Mouse (Mus musculus) liver, embryonic 16.5 days (tissue): ENCODE results near the gene Nrp1. TPM values are rescaled to one million over a fixed set of nuclear protein-coding genes. Genes with fewer than 3 reads are reported as not detected.
A peak's percentile ranks its signal among the peaks of the same experiment; 100 is the strongest.

ENCODE experiments used
- ATAC-seq: fragments of 200-750 bp; cut with Nextera tagmentation; 2 replicates; pipeline ENCODE4 v1.8.0; 2017; ENCODE audit warnings: low read depth, mild to moderate bottlenecking, moderate number of reproducible peaks, moderate library complexity
- H3K27ac ChIP-seq: fragments of 300-500 bp; sonication (generic); 2 replicates; pipeline ENCODE4 v1.5.1; 2014; ENCODE audit warnings: mild to moderate bottlenecking, low read length
- H3K27me3 ChIP-seq: fragments of 300-500 bp; sonication (generic); 2 replicates; pipeline ENCODE4 v1.6.1; 2014; ENCODE audit warnings: low read depth, low read length, mixed read lengths; ENCODE audit not compliant: control insufficient read depth, insufficient read depth
- H3K36me3 ChIP-seq: fragments of 300-500 bp; sonication (generic); 2 replicates; pipeline ENCODE4 v1.6.1; 2014; ENCODE audit warnings: mild to moderate bottlenecking; ENCODE audit not compliant: control insufficient read depth, insufficient read depth
- H3K4me1 ChIP-seq: fragments of 300-500 bp; sonication (generic); 2 replicates; pipeline ENCODE4 v1.6.1; 2014; ENCODE audit warnings: low read depth, low read length, mixed read lengths; ENCODE audit not compliant: control insufficient read depth
- H3K4me2 ChIP-seq: fragments of 300-500 bp; sonication (generic); 2 replicates; pipeline ENCODE4 v1.6.1; 2014; ENCODE audit warnings: low read depth, low read length, mixed read lengths
- H3K4me3 ChIP-seq: fragments of 300-500 bp; sonication (generic); 2 replicates; pipeline ENCODE4 v1.5.1; 2014; ENCODE audit warnings: low read depth, mild to moderate bottlenecking, low read length
- H3K9ac ChIP-seq: fragments of 300-500 bp; sonication (generic); 2 replicates; pipeline ENCODE4 v1.6.1; 2014; ENCODE audit warnings: low read depth, low read length
- H3K9me3 ChIP-seq: fragments of 300-500 bp; sonication (generic); replicated peaks from 2 replicates; pipeline ENCODE4 v1.6.1; 2016; ENCODE audit warnings: low read length; ENCODE audit not compliant: control insufficient read depth
- WGBS: fragments of 180-500 bp; shearing (Covaris S2); extraction: QIAGEN DNeasy Blood & Tissue Kit; methylation state at CpG from one replicate; pipeline ENCODE4 v1.1.7; 2014; ENCODE audit not compliant: insufficient replicate concordance; 5-methylcytosine and 5-hydroxymethylcytosine counted together
- polyA plus RNA-seq: library from polyadenylated mRNA; unstranded; fragments of >200 nt; fragmentation: Nextera tagmentation; extraction: Ambion mirVana; gene quantifications from 2 replicates; pipeline ENCODE4 v1.2.1, GENCODE M21; 2015

Gene Nrp1
- polyA plus RNA-seq, 1 experiment from 2014 or later: 11.7 TPM

DNA sequence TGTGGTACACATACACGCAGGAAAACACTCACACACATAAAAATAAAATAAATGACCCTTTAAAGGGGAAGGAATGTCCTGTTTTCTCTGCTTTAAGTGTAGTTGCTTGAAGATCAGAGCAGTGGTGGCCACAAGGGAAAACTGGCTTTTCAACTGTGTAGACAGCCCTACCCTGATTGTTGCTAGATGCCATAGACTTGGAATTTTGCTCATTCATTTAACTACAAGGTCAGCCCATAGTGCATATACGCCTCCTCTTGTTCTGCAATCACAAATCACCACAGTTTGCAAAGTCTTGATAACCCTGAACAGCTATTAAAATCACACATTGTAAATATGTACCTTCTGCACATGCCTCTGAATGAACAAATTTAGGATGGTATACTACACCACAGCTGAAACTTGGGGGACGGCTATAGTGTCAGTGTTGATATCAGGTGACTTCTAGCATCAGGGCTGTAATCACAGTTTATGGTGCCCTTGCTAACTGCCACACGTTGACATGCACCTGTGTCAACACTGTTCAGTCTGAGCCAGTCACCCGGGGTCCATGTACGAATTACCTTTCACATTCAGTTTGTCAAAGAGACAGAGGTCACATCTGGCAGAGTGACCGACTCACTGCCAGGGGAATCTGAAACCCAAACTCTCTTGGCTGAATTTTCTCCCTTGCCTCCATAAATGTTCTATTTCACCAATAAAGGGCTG, 66.4 kb downstream of the Nrp1 start:
- H3K36me3 ChIP-seq: no peaks in the 10 kb centered on the region
- H3K27me3 ChIP-seq: no peaks in the 10 kb centered on the region
- peak; percentile 69 for ATAC-seq
- H3K27ac ChIP-seq: no peak overlapping the region
- H3K4me2 ChIP-seq: no peak overlapping the region
- H3K4me1 ChIP-seq: no peaks in the 10 kb centered on the region; the same call in 1 of the 2 replicates
- H3K4me3 ChIP-seq: no peak overlapping the region
- WGBS: 48% methylated on average over 7 of the region's 7 CpGs
- H3K9me3 ChIP-seq: no peaks in the 10 kb centered on the region
- H3K9ac ChIP-seq: no peak overlapping the region

DNA sequence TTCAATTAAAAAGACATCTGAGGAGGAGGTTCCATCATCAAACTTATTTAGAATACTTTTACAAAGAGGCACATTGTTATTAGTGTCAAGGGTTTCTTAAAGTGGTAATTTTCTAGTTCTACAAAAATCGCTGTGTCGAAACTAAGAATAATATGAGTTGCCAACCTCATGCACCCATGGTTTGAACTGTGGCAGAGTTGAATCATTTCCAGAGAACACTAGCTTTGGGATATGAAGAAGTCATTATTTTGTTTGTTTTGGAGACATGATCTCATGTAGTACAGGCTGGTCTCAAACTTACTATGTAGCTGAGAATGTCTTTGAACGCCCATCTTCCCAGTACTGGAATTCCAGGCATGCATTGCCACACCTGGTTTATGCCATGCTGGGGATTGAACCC, 68.7 kb downstream of the Nrp1 start:
- Histone ChIP-seq H3K4me2 (no peak overlapping the region), H3K9me3 (no peaks in the 10 kb centered on the region), H3K36me3 (no peaks in the 10 kb centered on the region), H3K4me1 (no peaks in the 10 kb centered on the region; the same call in 1 of the 2 replicates), H3K9ac (no peak overlapping the region), H3K27me3 (no peaks in the 10 kb centered on the region), H3K4me3 (no peak overlapping the region), H3K27ac (no peak overlapping the region)
- ATAC-seq: no peak
- 68% methylated on average over 3 of the region's 3 CpGs for WGBS

DNA sequence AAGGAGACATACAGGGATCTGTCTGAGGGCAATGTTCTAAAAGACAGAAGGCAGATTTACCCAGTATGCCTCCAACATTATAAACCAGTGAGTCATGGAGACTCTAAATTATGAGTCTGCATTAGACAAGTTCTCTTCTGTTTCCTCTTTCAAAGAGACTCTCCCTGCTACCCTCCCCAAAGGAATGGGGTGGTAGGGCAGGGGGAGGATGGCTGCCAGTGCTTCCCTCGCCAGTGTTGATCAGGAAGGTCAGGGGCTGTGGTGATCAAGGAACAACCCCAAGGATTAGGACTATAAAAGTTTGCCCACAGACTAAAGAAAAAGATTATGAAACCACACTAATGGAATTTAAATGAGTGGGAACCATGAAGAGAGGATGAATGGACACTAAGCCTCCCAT, 70.6 kb downstream of the Nrp1 start:
- H3K4me1 ChIP-seq: no peaks in the 10 kb centered on the region; the same call in 1 of the 2 replicates
- H3K4me3 ChIP-seq: no peak overlapping the region
- H3K4me2 ChIP-seq: no peak overlapping the region
- H3K36me3 ChIP-seq: no peaks in the 10 kb centered on the region
- no peak overlapping the region for H3K9ac ChIP-seq
- H3K9me3 ChIP-seq: no peaks in the 10 kb centered on the region
- H3K27ac ChIP-seq: no peak overlapping the region
- no peak for ATAC-seq
- 31% methylated on average over 1 of the region's 1 CpGs for WGBS
- H3K27me3 ChIP-seq: no peaks in the 10 kb centered on the region

DNA sequence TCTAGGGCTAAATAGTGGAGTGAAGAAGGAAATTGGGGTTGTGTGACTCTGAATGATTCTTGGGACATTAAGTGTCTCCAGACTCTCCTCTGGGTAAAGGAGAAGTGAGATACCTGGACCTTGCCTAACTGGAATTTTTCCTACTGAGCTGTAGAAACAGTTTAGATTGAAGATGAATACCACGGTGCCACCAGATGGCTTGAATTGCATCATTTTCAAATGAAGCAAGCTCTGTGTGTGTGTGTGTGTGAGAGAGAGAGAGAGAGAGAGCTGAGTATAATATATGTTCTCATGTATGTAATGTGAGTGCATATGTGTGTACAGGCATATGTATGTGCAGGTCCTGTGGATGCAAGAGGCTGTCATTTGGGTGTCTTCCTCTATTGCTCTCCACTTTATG, 72.7 kb downstream of the Nrp1 start:
- no peaks in the 10 kb centered on the region; the same call in 1 of the 2 replicates for H3K36me3 ChIP-seq

DNA sequence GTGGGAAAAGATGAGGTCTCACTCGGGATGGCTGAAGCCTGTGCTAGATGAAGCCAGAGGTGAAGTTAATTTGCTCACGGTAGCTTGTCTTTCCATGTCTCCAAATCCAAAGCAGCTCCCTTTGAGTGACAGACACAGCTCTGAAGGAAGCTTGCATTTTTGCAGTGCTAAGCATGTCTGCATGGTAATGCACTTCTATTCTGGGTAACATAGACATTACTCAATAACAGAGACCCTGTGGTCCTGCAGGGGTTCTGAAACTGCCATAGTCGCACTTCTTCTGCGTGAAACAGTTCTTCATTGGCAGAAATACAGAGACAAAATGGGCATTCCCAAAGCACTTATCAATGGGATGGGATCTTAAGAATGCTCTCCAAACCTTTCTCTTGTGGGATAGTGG, 77.3 kb downstream of the Nrp1 start:
- Histone ChIP-seq H3K9ac (no peak overlapping the region), H3K4me1 (no peaks in the 10 kb centered on the region), H3K27me3 (no peaks in the 10 kb centered on the region), H3K4me3 (no peak overlapping the region), H3K4me2 (no peak overlapping the region), H3K27ac (no peak overlapping the region), H3K9me3 (no peaks in the 10 kb centered on the region), H3K36me3 (no peaks in the 10 kb centered on the region; the same call in 1 of the 2 replicates)
- 63% methylated on average over 4 of the region's 4 CpGs for WGBS
- no peak for ATAC-seq

More for the DNA sequence above, 72.7 kb downstream of the Nrp1 start:
- no peak overlapping the region for H3K27ac ChIP-seq
- 67% methylated on average over 1 of the region's 1 CpGs for WGBS
- no peaks in the 10 kb centered on the region for H3K9me3 ChIP-seq
- no peak overlapping the region for H3K4me2 ChIP-seq
- H3K27me3 ChIP-seq: no peaks in the 10 kb centered on the region
- H3K4me3 ChIP-seq: no peak overlapping the region
- no peak for ATAC-seq
- H3K9ac ChIP-seq: no peak overlapping the region
- H3K4me1 ChIP-seq: no peaks in the 10 kb centered on the region

DNA sequence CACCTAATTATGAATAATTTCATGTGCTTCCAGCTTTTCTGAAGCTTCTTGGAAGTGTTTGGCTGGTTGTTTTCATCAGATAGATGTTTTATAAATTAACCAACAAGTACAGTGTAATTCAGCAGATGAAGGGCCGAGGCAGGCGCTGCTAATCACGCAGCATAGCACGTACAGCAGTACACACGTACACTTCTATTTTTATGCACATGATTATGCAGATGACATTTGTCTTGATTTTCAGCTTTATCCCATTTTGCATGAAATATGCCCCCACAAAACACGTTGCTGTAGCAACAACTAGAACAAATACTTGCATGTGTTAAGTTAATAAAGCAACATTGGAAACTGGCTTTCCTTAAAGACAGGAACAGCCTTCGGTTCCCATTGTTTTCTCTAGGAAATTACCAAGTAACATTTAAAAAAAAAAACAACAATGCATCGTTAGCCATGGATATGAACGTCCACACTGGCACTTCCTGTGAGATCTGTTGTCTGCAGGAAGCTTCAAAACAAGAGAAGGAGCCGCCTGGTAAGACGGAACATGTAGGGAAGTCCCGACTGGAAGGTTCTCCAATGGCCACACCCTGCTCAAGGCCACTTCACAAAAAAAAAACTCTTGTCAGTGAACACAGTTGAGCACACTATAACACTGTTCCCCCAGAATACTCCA, 78.9 kb downstream of the Nrp1 start:
- Histone ChIP-seq H3K27me3 (no peaks in the 10 kb centered on the region), H3K4me1 (no peaks in the 10 kb centered on the region), H3K4me2 (no peak overlapping the region), H3K36me3 (no peaks in the 10 kb centered on the region; the same call in 1 of the 2 replicates), H3K4me3 (no peak overlapping the region), H3K9ac (no peak overlapping the region), H3K9me3 (no peaks in the 10 kb centered on the region), H3K27ac (no peak overlapping the region)
- no peak for ATAC-seq
- 57% methylated on average over 12 of the region's 12 CpGs for WGBS

DNA sequence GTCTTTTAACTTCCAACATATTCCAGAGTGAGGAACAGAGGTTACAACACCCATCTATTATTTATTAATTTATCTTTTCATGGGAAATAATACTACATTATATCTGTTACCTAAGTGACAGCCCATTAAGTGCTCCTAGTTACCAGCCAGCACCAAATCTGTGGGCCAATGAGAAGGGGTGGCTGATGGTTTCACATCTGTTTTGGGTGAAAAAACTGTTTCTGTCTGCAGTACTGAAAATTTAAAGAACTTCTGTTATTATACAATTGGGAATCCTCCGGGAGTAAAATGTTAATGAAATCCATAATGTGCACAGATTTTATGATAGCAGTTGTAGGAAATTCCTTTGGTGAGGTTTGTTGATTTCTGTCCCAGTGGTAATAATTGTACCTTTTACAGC, 83.0 kb downstream of the Nrp1 start:
- Histone ChIP-seq H3K4me3 (no peak overlapping the region), H3K27ac (no peak overlapping the region), H3K4me1 (no peaks in the 10 kb centered on the region), H3K9ac (no peak overlapping the region), H3K9me3 (no peaks in the 10 kb centered on the region), H3K27me3 (no peaks in the 10 kb centered on the region), H3K4me2 (no peak overlapping the region), H3K36me3 (no peaks in the 10 kb centered on the region)
- no peak for ATAC-seq
- WGBS: 67% methylated on average over 1 of the region's 1 CpGs

DNA sequence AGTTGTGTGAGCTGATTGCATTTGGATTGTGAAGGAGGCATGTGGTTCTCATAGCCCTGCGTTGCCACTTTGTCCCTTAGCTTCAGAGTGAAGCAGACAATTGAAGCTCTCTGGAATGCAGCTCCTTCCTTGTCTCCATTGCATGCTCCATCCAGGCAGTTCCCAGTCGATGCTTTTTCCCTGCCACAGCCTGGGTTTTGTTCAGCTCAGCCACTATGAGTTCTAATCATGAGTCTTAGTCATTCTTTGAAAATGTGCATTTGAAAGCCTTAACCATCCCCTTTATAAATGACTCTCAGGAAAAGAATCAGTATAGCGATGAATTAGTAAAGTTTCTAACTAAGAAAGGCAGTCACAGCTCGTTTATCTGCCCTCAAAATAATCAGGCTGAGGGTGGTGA, 87.2 kb downstream of the Nrp1 start:
- Histone ChIP-seq H3K4me3 (no peak overlapping the region), H3K27ac (no peak overlapping the region), H3K9me3 (no peaks in the 10 kb centered on the region), H3K36me3 (no peaks in the 10 kb centered on the region), H3K4me1 (no peaks in the 10 kb centered on the region), H3K9ac (no peak overlapping the region), H3K27me3 (no peaks in the 10 kb centered on the region), H3K4me2 (no peak overlapping the region)
- ATAC-seq: no peak
- whole genome bisulfite sequencing: 49% methylated on average over 4 of the region's 4 CpGs

DNA sequence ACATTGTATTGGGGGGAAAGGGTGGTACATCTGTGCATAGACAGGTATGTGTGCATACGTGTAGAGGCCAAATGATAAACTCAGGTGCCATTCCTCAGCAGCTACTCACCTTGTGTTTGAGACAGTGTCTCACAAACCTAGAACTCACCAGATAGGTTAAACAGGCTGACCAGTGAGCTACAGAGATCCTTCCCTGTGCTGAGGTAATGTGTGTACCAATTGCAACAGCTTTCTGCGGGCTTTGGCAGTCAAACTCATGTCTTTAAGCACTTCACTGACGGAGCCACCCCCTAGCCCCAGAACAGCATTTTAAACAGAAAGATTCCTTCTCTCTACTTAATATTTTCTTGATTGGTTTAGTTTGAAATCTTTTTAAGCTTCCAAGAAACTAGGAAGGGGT, 88.2 kb downstream of the Nrp1 start:
- no peak overlapping the region for H3K27ac ChIP-seq
- WGBS: 58% methylated on average over 3 of the region's 3 CpGs
- H3K9ac ChIP-seq: no peak overlapping the region
- H3K4me3 ChIP-seq: no peak overlapping the region
- H3K27me3 ChIP-seq: no peaks in the 10 kb centered on the region
- H3K4me1 ChIP-seq: no peaks in the 10 kb centered on the region
- no peak overlapping the region for H3K4me2 ChIP-seq
- ATAC-seq: peak; percentile 37; the same call in 1 of the 2 replicates
- no peaks in the 10 kb centered on the region for H3K36me3 ChIP-seq
- H3K9me3 ChIP-seq: no peaks in the 10 kb centered on the region
